Mouse (Mus musculus) ES-Bruce4 (cell line): ENCODE results near the gene Cabp4.
"Not testable (repeated sequence)": the region's sequence is repeated elsewhere in the genome, so short reads cannot be mapped to it uniquely, and the experiment has no call there.

Experiments used
- CTCF ChIP-seq: IDR thresholded peaks from one replicate; pipeline ENCODE4 v1.8.1; 2011; ENCODE audit warnings: low read depth, low read length
- POLR2A ChIP-seq: IDR thresholded peaks from one replicate; pipeline ENCODE4 v1.8.1; 2011; ENCODE audit warnings: low read length; ENCODE audit not compliant: insufficient read depth

DNA sequence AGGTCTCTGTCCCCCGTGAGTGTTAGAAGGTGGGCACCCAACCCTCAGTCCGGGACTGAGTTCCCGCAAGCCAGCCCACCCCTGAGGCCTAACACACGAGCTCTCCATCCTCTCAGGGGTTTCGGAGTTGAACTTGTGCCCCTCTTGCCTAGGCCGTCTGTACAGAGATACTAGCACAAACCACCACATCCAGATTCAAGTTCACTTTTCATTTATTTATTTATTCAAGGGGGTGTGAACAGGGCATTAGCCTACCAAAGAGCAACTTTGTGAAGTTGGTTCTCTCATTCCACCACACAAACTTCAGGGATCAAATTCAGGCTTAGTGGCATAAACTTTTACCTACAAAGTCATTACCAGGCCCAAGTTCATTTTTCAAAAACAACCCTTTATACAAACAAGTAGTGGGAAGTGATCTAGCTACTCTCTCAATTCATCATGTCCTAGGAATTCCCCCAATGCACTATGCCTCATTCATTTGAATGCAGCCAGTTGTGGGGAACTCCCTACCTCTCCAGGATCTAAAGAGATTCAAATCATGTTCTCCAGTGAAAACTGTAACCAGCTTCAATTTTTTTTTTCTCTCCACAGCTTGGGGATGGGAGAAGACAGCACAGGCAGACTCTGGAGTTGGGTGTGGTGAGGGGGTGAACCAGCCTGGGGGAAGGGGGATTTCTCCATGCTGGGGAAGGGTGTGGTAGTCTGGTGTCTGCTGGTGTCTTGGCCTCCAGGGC lies 8.4 kb downstream of the Cabp4 start:
- TF ChIP-seq CTCF, POLR2A: not testable (repeated sequence)
